Mouse (Mus musculus) gastrocnemius, postnatal 25 days (tissue): ENCODE results near the gene Eif4ebp2. TPM values are rescaled to one million over a fixed set of nuclear protein-coding genes. Genes with fewer than 3 reads are reported as not detected.

Experiments used
- DNase-seq: peaks from one replicate; pipeline ENCODE4 v3.0.0; 2022
- total RNA-seq, 2 experiments: library from RNA; stranded (reverse); gene quantifications; 1 replicate in 1 of 2; 2 replicates in 1 of 2; pipeline ENCODE4 v1.2.3; 2021

Eif4ebp2 gene
- total RNA-seq, 2 experiments from 2014 or later, result 94.8 to 112 TPM

DNA sequence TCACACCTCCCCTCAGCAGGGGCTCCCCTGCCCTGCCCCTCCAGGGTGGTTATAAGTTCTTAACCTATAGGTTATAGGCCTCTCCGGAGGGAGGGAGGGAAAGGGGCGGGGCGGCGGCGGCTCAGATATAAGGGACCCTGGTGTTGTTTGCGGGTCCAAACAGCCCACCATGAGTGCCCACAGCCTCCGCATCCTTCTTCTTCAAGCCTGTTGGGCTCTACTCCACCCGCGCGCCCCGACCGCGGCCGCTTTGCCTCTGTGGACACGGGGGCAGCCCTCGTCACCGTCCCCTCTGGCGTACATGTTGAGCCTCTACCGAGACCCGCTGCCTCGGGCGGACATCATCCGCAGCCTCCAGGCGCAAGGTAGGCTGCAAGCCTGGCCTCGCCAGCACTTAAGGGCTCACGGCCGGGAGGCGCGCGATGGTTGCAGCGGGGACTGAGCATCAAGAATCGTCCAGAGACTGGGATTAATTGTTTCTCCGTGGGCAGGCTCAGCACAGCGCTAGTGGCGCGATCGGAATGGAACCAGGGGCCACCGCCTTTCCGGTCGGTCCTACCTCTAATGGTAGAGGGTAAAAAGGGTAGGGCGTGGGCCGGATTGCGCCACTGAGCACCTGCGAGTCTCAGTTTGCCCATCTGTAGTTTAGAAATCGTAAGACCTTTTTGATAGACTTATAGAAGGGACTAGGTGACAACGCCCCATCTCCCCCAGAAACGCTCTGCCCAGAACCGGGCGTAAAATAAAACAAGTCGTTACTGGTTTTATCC is 34.1 kb downstream of the Eif4ebp2 start:
- no peak for DNase-seq

DNA sequence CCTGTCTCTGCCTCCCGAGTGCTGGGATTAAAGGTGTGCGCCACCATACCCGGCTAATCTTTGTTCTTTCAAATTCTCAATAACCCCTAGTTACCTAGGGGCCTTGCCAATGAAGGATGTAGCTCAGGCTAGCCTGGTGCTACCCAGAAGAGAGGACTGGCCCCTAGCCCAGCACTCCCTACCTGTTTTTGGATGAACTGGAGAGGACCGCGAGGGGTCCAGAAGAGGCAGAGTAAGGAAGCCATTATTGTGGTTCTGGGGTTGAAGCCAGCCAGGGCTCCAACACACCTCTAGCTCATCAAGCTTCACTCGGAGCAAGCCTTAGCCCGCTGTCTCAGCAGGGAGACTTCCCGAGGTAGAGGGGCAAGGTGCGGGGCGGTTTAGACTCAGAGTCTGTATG is 34.8 kb downstream of the Eif4ebp2 start, which contains the start of gene Nodal:
Gene Nodal, plus strand, starts transcription at position 301 of the 400 bp plus-strand sequence.
- no peak for DNase-seq

DNA sequence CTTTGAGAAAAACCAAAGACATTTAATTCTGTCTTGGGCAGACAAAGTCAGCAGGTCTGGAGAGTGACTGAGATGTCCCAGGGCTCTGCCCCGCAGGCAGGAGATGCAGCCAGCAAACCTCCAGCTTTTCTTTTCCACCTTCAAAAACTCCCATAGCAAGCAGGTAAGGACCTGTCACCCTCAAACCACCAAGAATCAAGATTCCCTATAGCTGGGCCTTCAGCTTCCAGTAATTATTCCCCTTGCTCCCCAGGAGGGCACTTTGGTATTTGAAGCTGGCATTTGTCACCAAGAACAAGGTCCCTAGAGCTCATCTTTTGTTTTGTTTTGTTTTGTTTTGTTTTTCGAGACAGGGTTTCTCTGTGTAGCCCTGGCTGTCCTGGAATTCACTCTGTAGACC is 35.4 kb downstream of the Eif4ebp2 start:
- DNase-seq, result no peak

DNA sequence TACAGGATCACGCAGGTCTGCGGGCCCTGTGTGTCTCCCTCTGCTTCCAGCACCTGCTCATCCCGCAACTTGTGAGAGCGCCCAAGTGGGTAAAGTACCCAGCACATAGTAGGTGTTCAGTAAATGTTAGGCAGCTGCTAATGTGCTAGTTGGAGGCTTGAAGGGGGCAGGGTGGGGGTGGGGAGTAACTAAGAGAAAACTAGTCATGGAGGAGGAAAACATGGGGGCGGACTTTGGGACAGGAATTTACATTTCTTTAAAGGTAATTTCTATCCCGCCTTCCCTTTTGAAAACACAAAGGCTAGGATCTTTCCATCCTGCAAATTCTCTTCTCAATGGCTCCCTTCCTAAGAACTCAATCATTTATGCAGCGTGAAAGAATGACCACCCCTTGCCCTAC is 35.9 kb downstream of the Eif4ebp2 start:
- no peak for DNase-seq

DNA sequence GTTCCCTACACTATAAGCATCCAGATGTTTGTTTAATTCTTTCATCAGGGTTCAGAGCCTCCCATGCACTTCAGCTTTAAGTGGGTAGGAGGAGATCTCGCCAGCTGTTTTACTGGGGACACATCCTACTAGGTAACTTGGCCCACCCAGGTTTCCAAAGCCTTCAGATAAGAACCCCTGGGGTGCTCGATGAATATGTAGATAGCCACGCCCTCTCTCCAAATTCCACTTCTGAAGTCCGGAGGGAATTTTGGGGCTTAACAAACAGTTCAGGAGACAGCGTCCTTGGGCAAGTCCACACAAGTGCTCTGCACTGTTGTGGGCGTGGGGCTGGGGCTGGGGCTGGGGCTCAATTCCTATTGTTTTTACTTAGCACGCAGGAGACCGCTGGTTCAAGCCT is 36.6 kb downstream of the Eif4ebp2 start:
- no peak for DNase-seq

GRCm38 (mm10) chr10:61415240-61415639 is 37.2 kb downstream of the Eif4ebp2 start:
- DNase-seq, result no peak

- no peak for DNase-seq
Measured at GRCm38 (mm10) chr10:61412910-61413625, 39.4 kb downstream of the Eif4ebp2 start.

DNA sequence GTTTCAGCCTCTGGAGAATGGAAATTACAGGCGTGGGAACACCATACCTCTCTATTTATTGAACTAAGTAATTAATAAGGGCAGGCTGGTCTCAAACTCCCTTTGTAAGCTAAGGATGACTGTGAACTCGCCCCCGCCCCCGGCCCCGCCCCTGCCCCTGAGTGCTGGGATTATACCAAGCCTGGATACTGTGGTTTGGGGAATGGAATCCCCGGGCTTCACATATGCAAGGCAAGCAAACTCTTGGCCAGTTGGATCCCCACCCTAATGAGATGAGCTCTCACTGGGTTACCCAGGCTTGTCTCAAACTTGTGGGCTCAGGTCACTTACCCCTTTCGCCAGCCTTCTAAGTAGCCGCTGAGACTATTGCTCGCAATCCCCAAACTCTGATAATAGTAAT is 42.3 kb downstream of the Eif4ebp2 start:
- DNase-seq, result no peak

DNA sequence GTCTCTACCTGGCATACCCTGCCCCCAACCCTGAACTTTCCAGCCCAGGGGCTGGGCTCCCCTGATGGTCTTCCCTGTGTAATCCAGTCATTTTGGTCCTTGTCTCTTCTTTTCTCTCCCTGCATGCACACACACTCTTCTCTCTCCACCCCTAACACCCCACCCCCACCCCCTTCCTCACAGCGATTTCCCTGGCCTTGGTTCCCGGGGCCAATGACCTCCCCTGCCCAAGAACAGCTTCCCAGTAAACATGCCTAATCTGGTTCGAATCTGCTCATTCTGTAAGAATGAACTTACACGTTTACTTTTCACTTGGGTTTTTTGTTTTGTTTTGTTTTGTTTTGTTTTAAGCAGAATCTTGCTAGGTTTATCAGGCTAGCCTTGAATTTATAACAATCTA is 42.7 kb downstream of the Eif4ebp2 start:
- DNase-seq, result no peak

DNA sequence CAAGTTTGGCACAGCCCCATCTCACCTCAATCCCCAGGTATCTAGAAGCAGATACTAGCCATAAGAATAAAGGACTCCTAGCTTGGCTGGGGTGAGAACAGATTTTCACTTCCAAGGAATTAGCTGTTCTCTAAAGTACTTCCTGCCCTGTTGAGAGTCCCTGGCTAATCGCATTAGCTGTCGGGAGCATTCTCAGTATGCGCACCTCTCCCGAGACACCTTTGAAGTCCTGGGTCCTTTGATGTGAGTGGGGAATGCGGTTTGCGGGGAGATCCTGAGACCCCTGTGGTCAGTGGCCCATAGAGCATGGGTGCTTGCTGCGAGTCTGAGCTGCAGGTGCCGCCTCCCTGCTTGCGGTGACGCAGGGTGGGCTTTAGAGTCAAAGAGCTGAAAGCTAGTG is 46.5 kb downstream of the Eif4ebp2 start:
- no peak for DNase-seq

DNA sequence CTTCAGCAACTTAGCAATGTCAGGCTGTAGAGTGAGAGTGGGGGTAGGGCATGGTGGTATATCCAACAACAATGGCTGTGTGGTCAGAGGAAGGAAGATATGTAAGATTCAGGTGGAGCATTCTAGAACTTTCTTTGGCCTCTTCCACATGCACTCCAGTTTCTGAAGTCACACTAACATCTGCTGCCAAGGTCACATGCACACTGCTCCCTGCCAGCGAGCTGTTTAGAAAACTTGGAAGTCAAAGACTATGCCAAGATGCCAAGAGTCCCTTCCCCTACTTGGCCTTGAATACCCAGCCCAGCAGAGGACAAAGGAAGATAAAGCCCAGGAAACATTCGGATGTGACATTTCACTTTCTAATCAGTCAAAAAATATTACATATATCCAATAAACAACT is 49.5 kb downstream of the Eif4ebp2 start:
- DNase-seq, result no peak

GRCm38 (mm10) chr10:61402480-61402879 is 50.0 kb downstream of the Eif4ebp2 start:
- no peak for DNase-seq

DNA sequence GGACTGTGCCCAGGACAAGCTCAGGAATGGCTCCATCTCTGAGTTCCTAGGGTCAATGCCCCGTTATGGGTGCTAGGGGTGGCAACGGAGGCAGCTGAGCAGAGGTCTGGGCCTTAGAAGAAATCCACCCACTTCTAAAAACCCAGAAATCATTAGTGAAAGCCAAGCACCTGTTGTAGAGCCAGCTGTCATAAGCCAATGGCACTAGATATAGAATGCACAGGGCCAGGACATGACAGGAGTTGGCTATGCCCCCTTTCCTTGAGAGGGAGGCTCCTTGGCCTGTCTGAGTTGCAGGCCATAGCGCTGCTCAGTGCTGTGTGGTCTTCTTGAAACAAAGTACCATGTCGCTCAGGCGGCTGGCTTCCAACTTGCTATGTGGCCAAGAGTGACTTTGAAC is 52.1 kb downstream of the Eif4ebp2 start:
- no peak for DNase-seq

GRCm38 (mm10) chr10:61399156-61399734 is 53.2 kb downstream of the Eif4ebp2 start:
- peak; percentile 58 for DNase-seq

DNA sequence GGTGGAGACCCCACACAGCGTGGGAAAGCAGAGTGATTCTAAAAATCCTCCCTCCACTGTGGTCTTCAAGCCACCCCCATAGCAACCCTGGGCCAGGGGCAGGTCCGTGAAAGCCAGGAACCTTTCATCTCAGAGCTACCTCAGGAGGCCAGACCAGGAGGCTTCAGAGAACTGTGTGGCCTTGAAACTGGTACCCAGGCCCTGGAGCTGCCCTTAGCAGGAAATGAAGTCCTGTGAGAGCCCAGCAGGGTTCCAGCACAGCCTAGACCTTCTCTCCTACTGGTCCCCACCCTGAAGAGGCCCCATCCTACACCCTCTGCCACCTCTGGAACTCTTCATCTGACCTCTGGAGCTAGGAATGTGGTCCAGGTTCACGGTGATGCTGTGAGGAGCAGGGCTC is 54.3 kb downstream of the Eif4ebp2 start:
- no peak for DNase-seq

- DNase-seq, result no peak
Measured at GRCm38 (mm10) chr10:61394476-61395136, 57.9 kb downstream of the Eif4ebp2 start.

- DNase-seq, result no peak
Measured at GRCm38 (mm10) chr10:61392584-61392983, 59.9 kb downstream of the Eif4ebp2 start.

GRCm38 (mm10) chr10:61390148-61390547 is 62.3 kb downstream of the Eif4ebp2 start:
- no peak for DNase-seq

DNA sequence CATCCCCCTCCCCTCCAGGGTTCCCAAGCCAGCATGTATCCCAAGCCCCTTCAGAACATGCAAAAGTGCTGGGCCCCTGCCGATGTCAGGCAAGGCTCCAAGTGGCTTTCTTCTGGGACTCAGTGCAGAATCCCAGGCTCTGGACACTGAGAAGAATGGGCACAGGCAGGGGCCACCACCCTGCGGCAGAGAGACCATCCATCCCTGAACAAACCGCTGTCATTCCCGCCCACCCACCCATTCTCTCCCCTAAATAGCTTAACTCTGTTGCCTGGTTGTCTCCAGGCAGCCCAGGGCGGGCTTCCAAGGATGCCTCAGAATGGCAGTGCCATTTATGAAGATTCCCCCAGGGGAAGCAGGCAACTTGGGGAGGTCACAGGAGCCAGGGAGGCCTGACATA is 63.4 kb downstream of the Eif4ebp2 start:
- DNase-seq, result no peak

GRCm38 (mm10) chr10:61386284-61386683 is 66.2 kb downstream of the Eif4ebp2 start:
- DNase-seq, result no peak

- DNase-seq, result no peak
Measured at GRCm38 (mm10) chr10:61385174-61385573, 67.3 kb downstream of the Eif4ebp2 start.

GRCm38 (mm10) chr10:61383715-61384047 is 68.8 kb downstream of the Eif4ebp2 start:
- DNase-seq, result no peak
